In genomic region chr15:27850904-27851303, GRCm38 (mm10) we compare ENCODE assay signal across 7 mouse cellular contexts.
DNase-seq lines count a peak whose midpoint lies in the region; ATAC-seq and TF ChIP-seq lines count a peak whose summit lies in the region.

No protein-coding gene starts in this region.

- no peaks in the 10 kb centered on the region for H3K27me3 ChIP-seq in liver, adult 2 months (ENCODE audit: control insufficient read depth, insufficient read depth, low read length)
- H3K27me3 ChIP-seq in liver, embryonic 11.5 days (replicated peaks; ENCODE audit: control insufficient read depth, insufficient read depth, low read length): no peaks in the 10 kb centered on the region

- peak; percentile 79 for TF ChIP-seq CTCF in liver, adult 2 months (IDR thresholded peaks at IDR 0.05; ENCODE audit: low read depth, low read length)
- peak; percentile 63; the same call in 1 of the 2 replicates for TF ChIP-seq CTCF in bone marrow macrophage, adult 2 months (IDR thresholded peaks at IDR 0.05; ENCODE audit: low read depth, low read length)

- H3K36me3 ChIP-seq in liver, adult 2 months (ENCODE audit: control insufficient read depth, insufficient read depth, low read length): peaks cover 24% of the 10 kb centered on the region
- H3K36me3 ChIP-seq in liver, embryonic 11.5 days (ENCODE audit: control insufficient read depth, insufficient read depth, low read length): peaks cover 6% of the 10 kb centered on the region; the same call in 1 of the 2 replicates

- H3K4me1 ChIP-seq in liver, adult 2 months (ENCODE audit: control insufficient read depth, insufficient read depth, low read length): no peaks in the 10 kb centered on the region
- peaks cover 3% of the 10 kb centered on the region for H3K4me1 ChIP-seq in liver, embryonic 11.5 days (replicated peaks; ENCODE audit: control insufficient read depth, insufficient read depth, low read length)
- H3K4me1 ChIP-seq in bone marrow macrophage, adult 2 months (ENCODE audit: control insufficient read depth, insufficient read depth, low read length): no peaks in the 10 kb centered on the region

- H3K79me2 ChIP-seq in liver, adult 2 months (ENCODE audit: control insufficient read depth, insufficient read depth, low read length): no peaks in the 10 kb centered on the region

- ATAC-seq in liver, embryonic 11.5 days (replicated peaks; ENCODE audit: low FRiP score): no peak
- ATAC-seq in granulocyte monocyte progenitor cell, adult 5-6 weeks (replicated peaks; ENCODE audit: poor library complexity, severe bottlenecking): peak; percentile 57
- ATAC-seq in megakaryocyte-erythroid progenitor cell, adult 5-6 weeks (replicated peaks; ENCODE audit: low FRiP score, low TSS enrichment, poor library complexity, severe bottlenecking): peak; percentile 39; the same call in 1 of the 2 replicates

- peak; percentile 16 for DNase-seq in liver, adult 2 months (ENCODE audit: extremely low read depth, low read depth, low spot score)
- no peak for DNase-seq in liver, embryonic 11.5 days (ENCODE audit: low spot score)
- DNase-seq in MN1 (ENCODE audit: low spot score): peak; percentile 57
- no peak for DNase-seq in c-Kit-positive CD71-positive TER-119-positive erythroid progenitor cells, embryonic 14.5 days (ENCODE audit: low spot score)

- H3K9ac ChIP-seq in liver, adult 2 months (ENCODE audit: low read depth, low read length): no peak overlapping the region
- no peak overlapping the region for H3K9ac ChIP-seq in liver, embryonic 11.5 days (ENCODE audit: low read depth, low read length)

- no peak overlapping the region for H3K27ac ChIP-seq in liver, adult 2 months (replicated peaks; ENCODE audit: insufficient read depth, low read depth, low read length)
- no peak overlapping the region for H3K27ac ChIP-seq in liver, embryonic 11.5 days (ENCODE audit: low read depth, low read length)
- no peak overlapping the region for H3K27ac ChIP-seq in bone marrow macrophage, adult 2 months (ENCODE audit: insufficient read depth, low read depth, low read length)

- no peak overlapping the region for H3K4me2 ChIP-seq in liver, embryonic 11.5 days

- no peaks in the 10 kb centered on the region for H3K9me3 ChIP-seq in liver, embryonic 11.5 days (ENCODE audit: control insufficient read depth, low read length)

- H3K4me3 ChIP-seq in liver, adult 2 months (ENCODE audit: insufficient read depth, low read depth, low read length): no peak overlapping the region
- no peak overlapping the region for H3K4me3 ChIP-seq in liver, embryonic 11.5 days (ENCODE audit: low read depth, low read length)
- no peak overlapping the region for H3K4me3 ChIP-seq in bone marrow macrophage, adult 2 months (ENCODE audit: insufficient read depth, low read length)

- TF ChIP-seq POLR2A in liver, adult 2 months (IDR thresholded peaks at IDR 0.05; ENCODE audit: extremely low read depth, insufficient read depth, low read length): no peak
- TF ChIP-seq POLR2A in bone marrow macrophage, adult 2 months (IDR thresholded peaks at IDR 0.05; ENCODE audit: borderline replicate concordance, low read depth, low read length): no peak

- WGBS in liver, adult 2 months: 91% methylated on average over 14 of the region's 14 CpGs
- WGBS in liver, embryonic 11.5 days: 88% methylated on average over 14 of the region's 14 CpGs

Comparison
In these comparisons a context has a peak if more than half of its experiments do, and no peak if none do; other contexts are left out.
1. DNase-seq: peak in liver, adult 2 months (single experiment) and MN1 (single experiment); none in liver, embryonic 11.5 days (single experiment) and c-Kit-positive CD71-positive TER-119-positive erythroid progenitor cells, embryonic 14.5 days (single experiment).